Mouse (Mus musculus) B cell, adult 67 days (primary cell): ENCODE data around the gene Olfr1472. TPM values are rescaled to one million over a fixed set of nuclear protein-coding genes. Genes with fewer than 3 reads are reported as not detected.

ENCODE experiments used
- total RNA-seq, 2 experiments: library from RNA; stranded (reverse); gene quantifications; 4 replicates each; pipeline ENCODE4 v1.2.4; 2023

Gene Olfr1472
- total RNA-seq, result not detected

DNA sequence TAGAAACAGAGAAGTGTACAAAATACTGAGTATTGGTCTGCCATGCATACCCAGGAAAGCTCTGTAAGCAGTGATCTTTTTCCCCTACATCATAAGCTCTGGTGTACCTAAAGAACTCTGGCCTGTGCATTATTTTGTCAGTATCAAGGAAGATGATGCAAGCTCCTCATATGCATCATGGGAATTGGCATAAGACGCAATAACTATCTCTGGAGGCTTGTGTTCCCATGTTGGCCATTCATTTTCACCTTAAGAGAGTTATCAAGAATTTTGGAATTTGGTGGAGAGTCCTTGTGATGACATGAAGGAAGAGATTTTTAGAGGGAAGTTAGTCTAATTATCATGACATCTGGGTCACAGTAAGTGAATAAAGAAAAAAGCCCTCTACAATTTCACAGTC, at the start of gene Olfr1472:
Olfr1472 (minus strand) TSS at position 101 of the 400 bp plus-strand sequence.

DNA sequence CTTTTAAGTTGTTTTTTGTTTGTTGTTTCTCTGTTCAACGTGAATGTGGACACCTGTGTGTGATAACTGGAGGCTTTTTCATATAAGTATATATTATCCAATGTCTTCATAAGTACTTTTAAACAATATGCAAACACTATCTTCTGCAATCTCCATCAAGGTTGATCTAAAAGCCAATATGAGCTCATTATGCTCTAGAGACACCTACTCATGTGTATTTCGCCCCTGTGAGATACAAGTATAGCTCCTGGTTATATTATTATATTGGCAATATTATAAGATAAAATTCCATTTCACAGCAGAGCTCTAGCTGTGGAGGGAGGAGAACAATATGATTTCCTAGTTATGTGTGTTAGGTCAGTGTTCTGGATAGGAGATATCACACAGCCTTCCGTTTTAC, 44.4 kb upstream of the Olfr1472 start, which contains the start of gene Olfr1477:
Olfr1477 (plus strand) TSS at position 301 of the 400 bp plus-strand sequence.

DNA sequence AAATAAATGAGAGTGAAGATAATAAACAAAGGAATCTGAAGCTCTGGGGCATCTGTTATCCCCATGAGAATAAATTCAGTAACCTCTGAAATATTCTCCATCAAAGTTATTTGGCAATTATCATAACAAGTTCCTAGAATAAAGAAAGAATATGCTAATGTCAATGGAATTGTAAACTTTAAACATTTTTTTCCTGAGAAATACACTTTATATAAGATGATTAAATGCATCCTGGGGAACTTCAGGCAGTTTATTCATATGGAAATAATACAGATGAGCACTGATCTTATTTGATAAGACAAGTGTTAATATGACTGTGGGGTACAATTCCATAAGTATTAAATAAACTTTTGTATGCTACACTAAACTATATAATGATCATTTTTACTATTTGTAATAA, 24.2 kb upstream of the Olfr1472 start, which contains the start of gene Olfr1475:
Olfr1475 (minus strand) TSS at position 101 of the 400 bp plus-strand sequence.

DNA sequence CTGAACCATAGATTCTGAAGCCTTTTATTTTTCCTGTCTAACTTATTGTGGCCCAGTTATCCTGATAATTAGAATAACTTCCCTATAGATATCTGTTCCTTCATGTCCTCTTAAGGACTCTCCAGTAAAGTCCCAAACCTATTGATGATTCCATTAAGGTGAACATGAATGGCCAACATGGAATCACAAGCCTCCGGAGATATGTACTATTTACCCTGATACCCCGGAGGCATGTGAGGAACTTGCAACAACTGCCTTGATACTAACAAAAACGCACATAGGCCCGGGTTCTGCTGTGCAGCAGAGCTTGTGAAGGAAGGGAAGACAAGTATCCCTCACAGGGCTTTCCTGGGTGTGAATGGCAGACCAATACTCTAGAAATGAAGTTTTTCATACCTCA, 13.4 kb upstream of the Olfr1472 start, which contains the start of gene Olfr1474:
Olfr1474 (plus strand) TSS at position 301 of the 400 bp plus-strand sequence.

DNA sequence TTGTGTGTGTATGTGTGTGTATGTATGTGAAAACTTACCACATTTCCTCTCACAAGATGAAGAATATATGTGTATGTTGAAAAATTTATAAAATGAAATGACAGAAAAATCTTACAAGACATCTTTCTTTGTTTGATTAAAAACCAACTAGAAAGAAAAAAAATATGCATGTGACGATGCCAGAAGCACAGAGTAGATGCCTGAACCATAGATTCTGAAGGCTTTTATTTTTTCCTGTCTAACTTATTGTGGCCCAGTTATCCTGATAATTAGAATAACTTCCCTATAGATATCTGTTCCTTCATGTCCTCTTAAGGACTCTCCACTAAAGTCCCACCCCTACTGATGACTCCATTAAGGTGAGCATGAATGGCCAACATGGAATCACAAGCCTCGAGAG, 12.8 kb downstream of the Olfr1472 start, which contains the start of gene Olfr1471:
Olfr1471 (plus strand) TSS at position 301 of the 400 bp plus-strand sequence.

DNA sequence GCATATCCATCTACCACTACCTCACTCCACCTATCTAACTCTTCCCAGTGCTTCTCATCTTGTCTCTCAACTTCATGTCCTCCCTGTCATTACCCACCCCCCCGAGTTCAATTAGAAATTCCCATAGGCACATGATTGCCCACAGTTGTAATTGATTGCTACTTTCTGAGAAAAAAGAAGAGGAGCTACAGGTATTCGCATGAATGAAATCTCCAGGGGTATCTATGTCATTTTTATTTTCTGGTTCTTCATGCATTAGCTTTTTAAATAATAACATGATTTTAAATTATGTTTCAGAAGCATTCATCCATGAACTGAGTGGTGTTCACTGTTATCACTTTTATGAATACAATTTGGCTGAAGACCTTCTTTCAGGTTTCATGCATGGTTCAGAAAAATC, 48.3 kb downstream of the Olfr1472 start, which contains the start of gene Olfr1469:
Olfr1469 (plus strand) TSS at position 301 of the 400 bp plus-strand sequence.

Other genes starting within 250 kb of the Olfr1472 start
- gene Olfr1463, start 224.8 kb downstream of the Olfr1472 start, total RNA-seq, result not detected
- not detected for gene Olfr1465, start 140.5 kb downstream of the Olfr1472 start, total RNA-seq
- not detected for gene Olfr1466, start 117.2 kb downstream of the Olfr1472 start, total RNA-seq
- gene Olfr1467, start 93.8 kb downstream of the Olfr1472 start, total RNA-seq, result not detected
- gene Olfr1469, start 48.2 kb downstream of the Olfr1472 start, total RNA-seq, result not detected
- gene Olfr1471, start 12.7 kb downstream of the Olfr1472 start, total RNA-seq, result not detected
- gene Olfr1474, start 13.5 kb upstream of the Olfr1472 start, total RNA-seq, result not detected
- gene Olfr1475, start 24.1 kb upstream of the Olfr1472 start, total RNA-seq, result not detected
- not detected for gene Olfr1477, start 44.5 kb upstream of the Olfr1472 start, total RNA-seq
- gene Olfr1480, start 71.8 kb upstream of the Olfr1472 start, total RNA-seq, result not detected
- gene Olfr1484, start 127.4 kb upstream of the Olfr1472 start, total RNA-seq, result not detected
- not detected for gene Olfr1487, start 161.3 kb upstream of the Olfr1472 start, total RNA-seq
- gene Olfr1489, start 175.5 kb upstream of the Olfr1472 start, total RNA-seq, result not detected
- gene Olfr1490, start 195.0 kb upstream of the Olfr1472 start, total RNA-seq, result not detected
- not detected for gene Olfr1491, start 241.2 kb upstream of the Olfr1472 start, total RNA-seq